Mouse (Mus musculus) midbrain, embryonic 16.5 days (tissue): ENCODE measurements around the gene Gm8271. TPM values are rescaled to one million over a fixed set of nuclear protein-coding genes. Genes with fewer than 3 reads are reported as not detected.
"Not testable (repeated sequence)": the region's sequence is repeated elsewhere in the genome, so short reads cannot be mapped to it uniquely, and the experiment has no call there.

Source experiments
- ATAC-seq: fragments of 200-750 bp; cut with Nextera tagmentation; 2 replicates; pipeline ENCODE4 v1.8.0; 2017; ENCODE audit warnings: moderate TSS enrichment
- H3K27ac ChIP-seq: fragments of 300-500 bp; sonication (generic); 2 replicates; pipeline ENCODE4 v1.5.1; 2014; ENCODE audit warnings: mild to moderate bottlenecking, low read length, mixed read lengths
- H3K27me3 ChIP-seq: fragments of 300-500 bp; sonication (generic); 2 replicates; pipeline ENCODE4 v1.6.1; 2014; ENCODE audit warnings: low read depth, low read length, mixed read lengths; ENCODE audit not compliant: control insufficient read depth, insufficient read depth
- H3K36me3 ChIP-seq: fragments of 300-500 bp; sonication (generic); 2 replicates; pipeline ENCODE4 v1.6.1; 2014; ENCODE audit warnings: mild to moderate bottlenecking, low read length, moderate library complexity, mixed read lengths; ENCODE audit not compliant: control insufficient read depth, insufficient read depth
- H3K4me1 ChIP-seq: fragments of 300-500 bp; sonication (generic); 2 replicates; pipeline ENCODE4 v1.6.1; 2014; ENCODE audit warnings: mild to moderate bottlenecking, low read length, mixed read lengths; ENCODE audit not compliant: control insufficient read depth, insufficient read depth
- H3K4me2 ChIP-seq: fragments of 300-500 bp; sonication (generic); 2 replicates; pipeline ENCODE4 v1.6.1; 2014; ENCODE audit warnings: mild to moderate bottlenecking, low read length, mixed read lengths
- H3K4me3 ChIP-seq: fragments of 300-500 bp; sonication (generic); 2 replicates; pipeline ENCODE4 v1.5.1; 2014; ENCODE audit warnings: low read depth, mild to moderate bottlenecking, low read length, moderate library complexity, mixed read lengths
- H3K9ac ChIP-seq: fragments of 300-500 bp; sonication (generic); 2 replicates; pipeline ENCODE4 v1.6.1; 2014; ENCODE audit warnings: low read depth, low read length, mixed read lengths
- H3K9me3 ChIP-seq: fragments of 300-500 bp; sonication (generic); replicated peaks from 2 replicates; pipeline ENCODE4 v1.6.1; 2014; ENCODE audit warnings: mild to moderate bottlenecking, low read length, mixed read lengths; ENCODE audit not compliant: control insufficient read depth, poor library complexity, severe bottlenecking
- WGBS: fragments of 180-500 bp; shearing (Covaris S2); extraction: QIAGEN DNeasy Blood & Tissue Kit; methylation state at CpG from one replicate; pipeline ENCODE4 v1.1.7; 2014; 5-methylcytosine and 5-hydroxymethylcytosine counted together
- polyA plus RNA-seq: library from polyadenylated mRNA; unstranded; fragments of >200 nt; fragmentation: Nextera tagmentation; extraction: Ambion mirVana; gene quantifications from 2 replicates; pipeline ENCODE4 v1.2.1, GENCODE M21; 2015

The Gm8271 gene
- polyA plus RNA-seq = not detected in 2 replicates

- ATAC-seq = not testable (repeated sequence)
- WGBS = no CpG with 5 or more reads among the region's 3 CpGs
Measured at GRCm38 (mm10) chr14:5185493-5185892, at the start of gene Gm8271. Gene Gm8271, plus strand, starts transcription at chr14:5185793.

DNA sequence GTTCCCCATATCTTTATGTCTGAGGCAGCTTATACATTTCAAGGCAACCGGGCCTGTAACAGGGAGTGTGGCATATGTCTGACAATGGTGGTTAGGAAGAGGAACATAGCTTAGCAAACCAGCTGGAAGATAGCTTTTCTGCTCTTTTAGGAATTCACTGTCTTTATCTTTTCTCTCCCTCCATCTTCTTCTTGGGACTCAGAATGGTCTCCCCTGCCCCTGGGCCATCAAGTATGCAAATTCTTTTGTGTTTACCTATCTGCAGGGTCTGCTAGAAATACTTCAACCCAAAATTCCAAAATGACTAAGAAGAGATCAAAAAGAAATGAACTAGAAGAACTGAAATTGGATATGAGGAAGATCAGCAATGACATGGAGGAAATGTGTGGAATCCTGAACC lies 21.4 kb upstream of the Gm8271 start, which contains the start of gene Gm3317:
Gene Gm3317, plus strand, starts transcription at position 301 of the 400 bp plus-strand sequence.
- not testable (repeated sequence) for H3K4me2 ChIP-seq, ATAC-seq

More at GRCm38 (mm10) chr14:5185493-5185892, at the start of gene Gm8271:
- not testable (repeated sequence) for H3K4me1 ChIP-seq, H3K9ac ChIP-seq, H3K27ac ChIP-seq, H3K27me3 ChIP-seq, H3K9me3 ChIP-seq, H3K36me3 ChIP-seq, H3K4me2 ChIP-seq, H3K4me3 ChIP-seq

More for the DNA sequence above, 21.4 kb upstream of the Gm8271 start, which contains the start of gene Gm3317:
- H3K36me3 ChIP-seq, H3K4me3 ChIP-seq, H3K27me3 ChIP-seq, H3K27ac ChIP-seq, H3K9ac ChIP-seq, H3K9me3 ChIP-seq, H3K4me1 ChIP-seq: not testable (repeated sequence)
- no CpG with 5 or more reads among the region's 1 CpGs for WGBS

Other genes with a start within 250 kb of the Gm8271 start
- gene Gm8297, start 201.9 kb upstream of the Gm8271 start, polyA plus RNA-seq = not detected in 2 replicates
- gene Gm3298, start 169.9 kb upstream of the Gm8271 start, polyA plus RNA-seq = 2.2 TPM in 1 of 2 replicates, not detected in the other
- gene 4930555G01Rik, start 135.2 kb upstream of the Gm8271 start, polyA plus RNA-seq = not detected in 2 replicates
- gene Gm8281, start 114.8 kb upstream of the Gm8271 start, polyA plus RNA-seq = 12.1 and 13.9 TPM in 2 replicates
- not detected in 2 replicates for gene Gm8279, start 54.3 kb upstream of the Gm8271 start, polyA plus RNA-seq
- gene Gm3317, start 21.3 kb upstream of the Gm8271 start, polyA plus RNA-seq = not detected in 2 replicates
- 0.35 TPM in 1 of 2 replicates, not detected in the other for gene Gm3526, start 74.8 kb downstream of the Gm8271 start, polyA plus RNA-seq
- gene Gm3542, start 149.1 kb downstream of the Gm8271 start, polyA plus RNA-seq = not detected in 2 replicates
- gene Gm3500, start 203.3 kb downstream of the Gm8271 start, polyA plus RNA-seq = 1.7 and 3.5 TPM in 2 replicates